Mouse (Mus musculus) thymus, postnatal 10 days (tissue): ENCODE results near the gene Rad51d.
"Not testable (repeated sequence)": the region's sequence is repeated elsewhere in the genome, so short reads cannot be mapped to it uniquely, and the experiment has no call there.

ENCODE experiments used
- DNase-seq, 2 experiments: peaks; one replicate each; pipeline ENCODE4 v3.0.0; 2021; ENCODE audit warnings: low spot score in 2 of 2

Gene Rad51d

DNA sequence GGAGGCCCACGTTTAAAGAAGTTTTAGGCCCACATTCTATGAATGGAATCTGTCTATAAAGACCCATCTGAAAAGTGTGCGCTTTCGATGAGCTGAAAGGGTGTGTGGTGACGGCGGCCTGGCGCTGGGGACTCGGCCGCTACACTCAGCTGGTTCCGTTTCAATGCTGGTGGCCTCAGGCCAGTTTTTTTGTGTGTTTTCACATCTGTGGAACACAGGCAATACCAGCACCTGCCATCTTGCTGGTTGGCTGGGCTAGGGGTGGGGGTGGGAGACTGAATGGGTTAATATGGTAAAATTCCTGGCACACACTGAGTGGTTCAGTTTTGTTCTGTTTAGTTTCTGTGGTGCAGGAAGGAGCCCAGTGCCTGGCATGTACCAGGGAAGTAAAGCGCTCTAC, 34.4 kb downstream of the Rad51d start:
- no peak for DNase-seq

DNA sequence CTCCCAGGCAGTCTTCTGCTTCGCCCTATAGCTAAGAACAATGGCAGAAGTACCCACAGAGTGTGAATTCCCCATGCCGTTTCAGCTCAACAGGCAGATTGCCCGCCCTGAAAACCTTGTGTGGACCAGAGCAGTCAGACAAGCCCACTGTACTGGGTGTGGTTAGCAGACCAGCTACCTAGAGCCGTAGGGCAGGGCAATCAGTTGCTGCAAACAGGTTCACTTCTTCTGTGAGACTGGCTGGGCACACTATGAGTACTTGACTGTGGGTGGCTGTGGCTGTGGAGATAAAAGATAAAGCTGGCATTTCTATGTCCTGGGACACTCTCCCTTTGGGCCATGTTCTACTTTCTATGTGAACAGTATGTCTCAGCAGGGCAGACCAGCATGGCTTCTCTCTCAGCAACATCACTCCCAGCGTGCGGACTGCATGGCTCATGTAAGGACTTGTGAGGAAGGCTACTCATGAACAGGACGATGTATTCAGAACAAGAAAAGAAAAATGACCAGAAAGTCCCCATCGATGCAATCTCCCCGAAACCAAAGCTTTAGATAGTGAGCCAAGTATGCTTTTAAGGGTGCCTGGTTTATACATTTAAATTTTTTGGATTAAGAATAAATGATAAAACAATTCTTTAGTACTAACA, 35.0 kb downstream of the Rad51d start:
- no peak for DNase-seq

DNA sequence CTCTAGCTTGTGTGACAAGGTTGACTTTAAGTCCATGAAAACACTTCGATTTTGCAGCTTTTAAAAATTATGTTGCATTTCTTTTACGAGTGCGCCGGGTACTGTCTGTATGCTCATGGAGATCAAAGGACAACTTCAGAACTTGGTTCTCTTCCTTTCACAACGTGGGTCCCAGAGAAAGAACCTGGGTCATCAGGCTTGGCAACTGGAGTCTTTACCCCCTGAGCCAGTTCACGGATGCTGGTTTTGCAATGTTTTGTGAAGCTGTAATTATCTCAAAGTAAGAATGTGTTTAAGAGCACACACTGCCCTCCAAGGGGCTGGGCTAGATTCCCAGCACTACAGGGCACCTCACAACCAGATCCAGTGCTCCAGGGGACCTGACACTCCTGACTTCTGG, 36.3 kb downstream of the Rad51d start:
- DNase-seq, result no peak

DNA sequence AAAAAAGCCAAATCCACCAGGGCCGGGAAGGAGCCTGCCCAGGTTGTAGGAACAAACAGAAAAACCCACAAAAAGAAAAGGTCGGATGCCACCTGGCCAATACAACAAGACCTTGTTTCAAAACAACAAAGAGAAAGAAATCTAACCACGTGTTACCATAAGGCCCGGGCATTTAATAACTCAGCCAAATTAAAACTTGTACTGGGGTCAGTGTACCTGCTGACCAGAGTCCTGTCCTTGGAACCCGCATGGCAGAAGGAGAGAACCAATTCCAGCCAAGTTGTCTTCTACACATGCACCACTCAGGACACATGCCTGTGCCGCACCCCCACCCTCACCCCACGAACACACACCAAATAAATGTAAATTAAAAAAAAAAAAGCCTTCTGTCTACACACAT, 37.5 kb downstream of the Rad51d start:
- no peak for DNase-seq

DNA sequence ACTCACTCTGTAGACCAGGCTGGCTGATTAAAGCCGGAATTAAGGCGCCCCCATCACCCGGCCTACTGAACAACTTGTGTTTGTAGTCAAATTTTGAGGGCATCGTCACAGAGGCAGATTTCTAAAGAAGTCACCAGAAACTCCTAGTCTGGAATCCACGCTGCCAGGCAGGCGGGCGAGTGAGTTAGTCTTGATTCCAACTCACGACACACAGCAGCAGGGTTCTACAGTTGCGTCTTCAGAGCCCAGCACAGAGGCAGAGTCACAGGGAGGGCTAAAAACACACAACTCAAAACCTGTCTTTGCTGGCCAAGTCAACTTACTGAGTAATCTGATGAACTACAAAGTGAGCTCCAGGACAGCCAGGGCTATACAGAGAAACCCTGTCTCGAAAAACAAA, 37.9 kb downstream of the Rad51d start:
- DNase-seq, result no peak

DNA sequence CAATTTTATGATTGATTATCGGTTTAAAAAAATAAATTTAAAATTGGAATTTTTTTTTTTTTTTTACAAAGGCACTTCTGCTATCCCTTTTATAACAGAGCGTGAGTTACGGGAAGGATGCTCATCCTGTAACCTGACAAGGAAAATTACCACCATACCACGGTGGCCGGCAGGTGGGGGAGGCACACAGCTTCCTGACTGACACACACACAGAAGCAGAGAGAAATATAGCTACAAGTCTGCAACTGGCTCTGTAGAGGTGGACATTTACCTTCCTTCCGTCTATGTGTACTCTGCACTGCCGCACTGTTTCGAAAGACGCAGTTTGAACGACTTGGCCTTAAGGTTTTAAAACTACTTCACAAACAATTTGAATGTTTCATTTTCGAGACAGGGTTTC, 38.3 kb downstream of the Rad51d start:
- no peak for DNase-seq

DNA sequence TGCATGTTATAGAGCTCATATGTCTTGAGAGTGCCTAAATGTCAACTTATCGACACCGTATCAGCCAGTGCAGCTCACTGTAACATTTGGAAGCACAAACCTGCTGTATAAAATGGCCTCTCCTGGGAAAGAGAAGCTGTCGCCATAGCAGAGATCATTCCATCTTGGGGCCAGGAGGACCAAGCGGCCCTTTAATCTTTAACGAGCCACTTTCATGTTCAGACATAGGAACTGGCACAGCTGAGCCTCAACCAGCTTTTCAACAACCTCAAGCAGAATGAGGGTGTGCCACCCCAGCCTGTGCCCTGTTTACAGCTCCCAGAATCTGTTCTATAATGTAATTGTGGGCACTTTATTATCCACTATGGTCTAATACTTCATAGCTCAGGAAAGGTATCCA, 40.2 kb downstream of the Rad51d start:
- DNase-seq, result no peak

DNA sequence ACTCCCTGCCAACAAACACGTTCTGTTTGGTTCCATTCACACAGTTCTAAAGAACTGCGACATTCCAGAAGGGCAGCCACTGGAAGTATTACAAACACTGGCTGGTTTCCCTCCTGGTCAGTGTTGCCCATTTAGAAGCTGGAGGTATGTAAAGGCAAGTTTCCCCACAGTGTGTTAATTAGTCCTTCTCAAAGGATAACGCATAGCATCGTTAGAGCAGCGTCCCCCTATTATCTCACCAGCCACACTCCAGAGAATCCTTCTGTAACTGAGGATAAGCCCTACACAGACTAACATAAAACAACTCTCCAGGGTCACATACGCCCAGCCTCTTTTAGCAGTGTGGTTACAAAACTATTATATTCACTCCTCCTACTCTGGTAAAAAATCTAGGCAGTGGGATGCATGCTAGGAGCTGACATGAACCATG, 42.8 kb downstream of the Rad51d start:
- DNase-seq, result no peak

DNA sequence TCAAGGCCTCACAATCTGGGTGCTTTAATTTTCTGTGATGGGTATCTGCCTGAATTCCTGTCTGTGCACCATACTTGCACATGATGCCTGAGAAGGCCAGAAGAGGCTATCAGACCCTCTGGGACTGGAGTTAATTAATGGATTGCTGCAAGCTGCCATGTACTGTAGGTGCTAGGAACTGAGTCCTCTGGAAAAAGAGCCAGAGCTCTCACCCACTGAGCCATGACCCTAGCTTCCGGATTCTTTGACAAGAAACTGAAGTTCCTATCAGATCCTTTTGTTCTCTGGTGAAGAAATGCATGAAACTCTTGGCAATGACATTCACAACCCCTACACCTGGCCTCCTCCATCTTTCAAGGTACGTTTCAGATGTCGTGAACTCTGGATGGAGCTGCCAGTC, 43.5 kb downstream of the Rad51d start:
- DNase-seq, result no peak

DNA sequence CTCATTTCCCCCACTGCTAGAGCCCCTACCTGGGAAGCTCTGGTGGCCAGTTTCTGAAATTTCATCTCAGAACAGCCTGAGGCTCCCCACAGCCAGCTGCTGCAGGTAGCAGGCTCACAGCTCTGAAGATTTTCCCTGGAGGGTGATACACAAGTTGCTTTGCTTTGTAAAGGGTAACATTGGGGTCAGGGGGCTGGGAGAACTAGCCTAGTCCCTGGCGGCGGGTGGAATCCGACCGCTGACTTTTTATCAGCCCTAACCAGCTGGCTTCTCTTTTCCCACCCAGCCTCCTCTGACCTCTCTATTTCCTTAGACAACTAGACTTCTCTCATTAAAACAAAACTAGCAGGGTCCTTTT, 44.4 kb downstream of the Rad51d start:
- DNase-seq, result no peak

DNA sequence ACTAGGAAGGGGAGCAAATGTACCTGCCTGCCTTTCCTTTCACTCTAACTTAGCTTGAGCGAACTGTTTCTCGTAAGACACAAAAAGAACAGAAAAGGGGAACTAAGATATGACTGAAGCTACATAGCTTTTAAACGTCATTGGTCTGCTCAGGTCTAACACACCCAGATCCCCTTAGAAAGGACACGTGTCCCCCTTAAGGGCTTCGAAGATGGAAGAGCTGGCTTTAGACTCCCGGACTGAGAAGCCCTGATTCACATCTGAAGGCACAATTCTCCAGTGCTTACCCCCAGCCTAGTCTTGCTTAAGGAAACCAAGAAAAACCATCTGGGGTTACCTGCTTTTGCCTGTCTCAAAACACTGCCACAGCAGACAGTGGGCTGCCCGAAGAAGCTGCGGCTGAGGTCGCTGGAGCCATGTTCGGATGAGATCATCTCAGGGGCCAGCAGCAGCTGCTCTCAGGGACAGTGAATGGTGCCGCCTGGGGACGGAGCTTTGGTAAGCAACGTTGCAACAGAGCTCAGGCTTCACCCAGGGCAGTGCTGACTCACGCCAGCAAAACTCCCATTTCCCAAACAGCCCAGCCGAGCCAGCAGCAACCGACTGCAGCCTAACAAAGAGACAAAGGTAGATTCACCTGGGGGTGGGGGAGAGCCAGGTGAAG, 44.9 kb downstream of the Rad51d start:
- no peak for DNase-seq

DNA sequence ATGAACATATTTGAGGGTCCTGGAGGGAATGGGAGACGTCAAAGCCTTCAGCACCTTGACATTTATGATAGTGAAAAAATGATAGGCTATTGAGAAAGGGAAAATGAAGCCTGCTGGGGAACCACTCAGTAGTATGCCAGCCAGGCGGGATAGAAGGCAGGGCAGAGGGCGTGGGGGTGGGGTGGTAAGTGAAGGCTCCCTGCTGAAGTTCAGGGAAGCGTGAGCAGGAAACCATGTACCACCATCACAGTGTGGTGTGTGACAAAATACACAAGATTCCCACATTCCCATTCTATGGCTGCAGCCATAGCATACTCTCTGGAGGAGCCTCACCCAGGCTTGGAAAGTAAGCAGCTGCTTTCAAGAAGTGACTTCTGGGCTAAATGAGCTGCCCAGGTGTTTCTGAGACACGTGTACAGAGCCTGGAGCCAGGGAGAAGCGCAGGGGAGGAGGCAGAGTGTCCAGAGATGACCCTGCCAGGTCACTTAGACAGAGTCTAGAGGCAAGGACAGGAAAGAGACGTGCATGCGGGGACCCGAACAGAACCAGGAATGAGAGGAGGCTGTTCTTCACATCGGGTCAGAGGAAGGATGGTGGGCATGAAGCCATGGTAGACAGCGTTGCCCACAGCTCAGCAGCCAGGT, 45.5 kb downstream of the Rad51d start:
- DNase-seq, result no peak

DNA sequence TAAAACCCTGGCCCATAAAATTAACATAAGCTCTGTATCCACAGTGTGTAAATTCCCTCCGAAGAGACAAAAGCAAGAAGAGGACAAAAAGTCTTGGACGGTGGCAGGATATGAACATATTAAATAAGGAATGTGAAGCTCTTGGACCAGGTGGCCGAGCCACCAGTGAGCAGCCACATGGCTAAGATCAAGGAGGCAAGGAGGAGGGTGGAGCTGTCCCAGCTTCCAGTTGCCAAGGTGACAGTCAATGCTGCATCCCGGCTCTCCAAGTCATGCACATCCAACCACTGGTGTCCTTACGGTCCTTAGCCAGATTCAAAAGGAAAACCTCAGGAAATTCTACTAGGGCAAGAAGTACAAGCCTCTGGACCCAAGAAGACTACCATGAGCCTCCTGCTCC, 51.9 kb downstream of the Rad51d start:
- DNase-seq, result no peak

DNA sequence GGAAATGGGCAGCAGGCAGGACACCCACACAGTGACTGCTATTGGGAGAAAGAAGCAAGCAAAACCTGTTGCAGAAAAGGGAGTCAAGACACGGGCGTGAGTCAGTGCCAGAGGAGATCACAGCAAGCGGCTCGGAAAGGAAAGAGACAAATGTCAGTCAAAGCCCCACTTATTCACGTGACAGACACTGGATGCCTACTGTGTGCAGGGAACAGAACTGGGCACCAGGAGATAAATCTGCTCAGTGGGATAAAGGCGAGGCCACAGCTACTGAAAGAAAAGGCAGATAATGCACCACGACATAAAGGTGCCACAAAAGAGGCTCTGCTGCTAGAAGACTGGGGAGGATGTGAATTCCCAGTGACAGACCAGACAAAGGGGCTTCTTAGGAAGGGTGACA, 52.6 kb downstream of the Rad51d start:
- DNase-seq, result no peak

DNA sequence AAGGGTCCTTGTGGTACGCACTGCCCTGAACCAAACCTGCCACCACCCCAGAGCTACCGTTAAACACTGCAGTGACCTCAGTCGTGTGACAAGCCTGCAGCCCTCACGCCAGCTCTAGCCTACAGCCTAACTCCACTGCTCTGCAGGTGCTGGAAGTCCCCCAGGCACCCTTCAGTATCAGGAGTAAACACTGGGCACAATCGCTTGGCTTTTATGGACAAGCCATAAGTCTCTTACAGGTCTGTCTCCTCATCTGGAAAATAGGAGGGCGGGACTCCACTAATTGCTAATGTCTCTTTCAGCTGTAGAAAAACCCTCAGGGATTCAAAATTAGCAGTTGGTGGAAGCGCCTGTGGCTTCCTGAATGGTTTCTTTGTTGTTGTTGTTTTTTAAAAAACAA, 53.2 kb downstream of the Rad51d start:
- DNase-seq, result no peak

DNA sequence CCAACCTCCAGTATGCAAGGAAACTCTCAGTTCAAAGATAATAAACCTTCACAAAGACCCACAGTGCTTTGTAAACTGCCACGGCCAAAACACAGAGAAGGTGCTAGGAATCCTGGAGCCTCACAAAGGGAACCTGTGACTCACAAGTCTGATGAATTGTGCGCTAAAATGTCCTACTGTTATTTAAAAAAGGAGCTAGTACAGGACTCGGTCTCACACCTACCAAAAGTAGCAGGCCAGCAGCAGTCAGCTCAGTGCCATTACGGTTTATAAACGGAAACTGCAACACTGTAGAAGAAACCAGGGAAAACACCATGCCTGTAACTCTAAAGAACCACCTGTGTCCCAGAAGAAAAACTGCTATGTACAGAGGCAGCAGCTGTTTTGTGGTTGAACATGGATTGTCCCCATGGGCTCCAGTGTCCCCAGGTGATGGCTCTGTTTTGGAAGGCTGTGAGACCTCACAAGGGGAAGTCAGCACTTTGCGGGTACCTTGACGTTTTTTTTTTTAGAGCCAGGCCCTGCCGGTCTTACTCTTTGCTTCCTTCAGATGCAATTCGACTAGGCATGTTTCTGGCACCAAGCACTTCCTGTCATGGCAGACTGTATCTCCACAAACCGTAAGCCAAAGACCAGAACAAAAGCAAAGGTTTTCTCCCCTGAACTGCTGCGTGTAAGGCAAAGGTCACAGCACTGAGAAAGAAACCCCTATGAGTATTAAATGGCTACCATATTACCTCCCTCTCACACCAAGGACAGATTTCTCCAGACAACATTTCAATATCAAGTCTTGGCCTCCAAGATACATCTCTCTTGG, 54.6 kb downstream of the Rad51d start:
- no peak for DNase-seq

DNA sequence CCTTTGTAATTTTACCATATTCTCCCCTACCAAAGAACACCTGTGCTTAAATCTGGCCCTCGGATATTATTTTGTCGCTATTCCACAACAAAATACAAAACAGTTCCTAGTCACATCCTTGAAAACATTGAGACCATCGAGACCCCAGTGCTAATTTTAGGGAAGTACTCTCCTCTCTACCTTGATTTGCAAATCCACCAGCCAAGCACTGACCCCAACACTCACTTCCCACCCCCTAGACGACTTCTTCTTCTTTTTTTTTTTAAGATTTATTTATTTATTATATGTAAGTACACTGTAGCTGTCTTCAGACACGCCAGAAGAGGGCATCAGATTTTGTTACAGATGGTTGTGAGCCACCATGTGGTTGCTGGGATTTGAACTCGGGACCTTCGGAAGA, 56.1 kb downstream of the Rad51d start:
- DNase-seq, result not testable (repeated sequence)

DNA sequence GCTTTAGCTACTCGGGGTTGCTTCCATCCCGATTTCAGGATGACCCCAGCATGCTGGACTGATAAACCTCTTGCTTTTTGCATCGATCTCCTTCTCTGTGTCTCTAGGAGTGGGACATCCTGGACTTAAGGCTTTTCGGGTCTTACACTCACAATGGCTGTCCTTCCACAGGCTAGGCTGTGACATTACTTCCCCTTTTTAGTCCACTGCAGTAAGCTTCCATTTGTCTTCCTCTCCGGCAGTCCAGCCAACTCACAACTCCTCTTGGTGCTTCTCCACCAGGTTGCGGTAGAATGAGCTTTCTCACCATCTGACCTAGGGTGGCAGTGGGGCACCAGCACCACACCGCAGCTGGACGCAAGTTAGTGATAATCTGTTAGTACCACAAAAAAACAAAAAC, 56.5 kb downstream of the Rad51d start:
- DNase-seq, result no peak

DNA sequence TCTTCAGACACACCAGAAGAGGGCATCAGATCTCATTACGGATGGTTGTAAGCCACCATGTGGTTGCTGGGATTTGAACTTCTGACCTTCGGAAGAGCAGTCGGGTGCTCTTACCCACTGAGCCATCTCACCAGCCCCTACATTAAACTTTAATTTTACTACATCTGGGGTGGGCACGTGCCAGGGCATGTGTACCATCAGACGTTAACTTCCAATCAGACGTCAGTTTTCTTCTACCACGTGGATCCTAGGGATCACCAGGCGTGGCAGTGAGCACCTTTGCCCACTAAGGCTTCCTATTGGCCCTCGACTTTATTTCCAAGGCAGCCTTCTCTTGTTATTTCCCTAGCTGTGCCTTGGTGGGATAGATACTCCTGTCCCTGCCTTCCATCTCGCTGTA, 58.0 kb downstream of the Rad51d start:
- not testable (repeated sequence) for DNase-seq

DNA sequence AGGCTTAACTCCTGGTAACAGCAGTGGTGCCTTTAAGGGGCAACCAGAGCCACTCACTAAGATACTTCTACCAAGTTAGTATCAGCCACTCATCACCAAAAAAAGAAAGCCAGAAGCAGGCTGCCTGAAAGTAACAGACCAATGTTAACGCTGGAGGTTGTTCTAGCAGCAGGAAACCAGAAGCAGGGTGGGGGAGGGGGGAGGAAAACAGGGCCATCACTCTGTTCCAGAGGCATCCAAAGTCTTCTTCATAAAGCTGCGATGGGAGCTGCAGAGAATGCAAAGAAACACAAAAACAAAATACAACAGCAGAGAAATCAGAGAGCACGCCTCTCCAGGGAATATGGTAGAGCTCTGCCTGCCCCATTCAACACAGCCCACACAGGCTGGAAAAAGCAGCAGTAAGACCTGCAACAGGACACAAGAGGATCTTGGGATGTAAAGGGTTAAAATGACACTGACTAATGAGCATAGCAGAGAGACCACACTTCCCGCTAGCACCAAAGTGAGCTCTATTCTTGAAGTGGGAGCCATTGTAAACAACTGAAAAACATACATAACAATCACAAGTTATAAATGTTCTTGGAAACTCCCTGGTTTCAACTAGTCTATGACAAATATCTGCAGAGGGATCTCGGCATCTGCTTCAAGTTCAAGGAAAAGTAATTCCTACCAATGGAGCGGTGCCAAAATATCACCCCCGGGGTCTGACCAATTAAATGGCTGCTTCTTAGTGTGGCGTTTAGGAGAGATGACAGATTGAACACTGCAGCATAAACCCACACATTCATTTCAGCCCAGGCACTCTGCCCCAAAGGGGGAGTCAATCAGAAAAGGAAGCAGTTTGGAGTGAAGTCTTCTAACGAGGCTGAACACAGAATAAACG, 59.2 kb downstream of the Rad51d start:
- no peak for DNase-seq

DNA sequence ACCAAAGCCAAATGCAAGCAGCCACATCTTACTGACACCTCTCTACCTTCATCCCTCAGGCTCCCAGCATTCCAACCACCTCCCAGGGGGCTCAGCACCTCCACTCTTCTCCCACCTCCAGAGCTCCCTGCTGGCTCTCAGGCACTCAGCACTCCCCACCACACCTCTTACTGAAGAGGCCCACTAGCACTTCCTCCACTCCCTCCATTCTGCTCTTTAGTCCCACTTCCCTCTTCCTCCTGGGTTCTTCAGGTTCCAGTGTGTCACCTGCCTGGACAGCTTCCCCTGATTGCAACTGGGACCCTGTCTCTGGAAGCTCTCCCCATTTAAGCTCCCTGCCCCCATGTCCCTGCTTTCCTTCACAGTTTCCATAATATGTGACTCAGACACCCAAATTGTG, 63.6 kb downstream of the Rad51d start:
- DNase-seq, result no peak
